Mouse (Mus musculus) ES-E14 (cell line): ENCODE measurements at regions not wholly inside any gene's neighbourhood (a gene's known extent, or its start where the extent isn't known, plus 50 kb on each side); places are given as distances from the start of the nearest gene placed in this dataset.

Experiments used
- CHD2 ChIP-seq: IDR thresholded peaks from 2 replicates; pipeline ENCODE4 v1.6.1; 2014; ENCODE audit warnings: mild to moderate bottlenecking, low read depth, low read length, inconsistent platforms
- MAFK ChIP-seq: IDR thresholded peaks from 2 replicates; pipeline ENCODE4 v1.6.1; 2014; ENCODE audit warnings: mild to moderate bottlenecking, low read depth, low read length, inconsistent platforms; ENCODE audit not compliant: insufficient read depth
- ZC3H11A ChIP-seq: IDR thresholded peaks from 2 replicates; pipeline ENCODE4 v1.6.1; 2012; ENCODE audit warnings: low read depth, mild to moderate bottlenecking, inconsistent platforms, low read length, borderline replicate concordance
- ZNF384 ChIP-seq: IDR thresholded peaks from 2 replicates; pipeline ENCODE4 v1.6.1; 2012; ENCODE audit warnings: low read depth, low read length, inconsistent platforms

GRCm38 (mm10) chr17:16027989-16028388 lies 197.2 kb upstream of the Rgmb start:
- TF ChIP-seq MAFK (no peak), ZNF384 (no peak), CHD2 (no peak), ZC3H11A (no peak)
